Mouse (Mus musculus) liver, adult (tissue): ENCODE data around the gene Mettl7a1.

ENCODE experiments used
- GATA4 ChIP-seq: IDR thresholded peaks from 2 replicates; pipeline ENCODE4 v1.6.1; 2014; ENCODE audit warnings: mild to moderate bottlenecking, low read length; ENCODE audit not compliant: insufficient replicate concordance

Gene Mettl7a1

GRCm38 (mm10) chr15:100349496-100349895, 45.6 kb downstream of the Mettl7a1 start:
- no peak for TF ChIP-seq GATA4

DNA sequence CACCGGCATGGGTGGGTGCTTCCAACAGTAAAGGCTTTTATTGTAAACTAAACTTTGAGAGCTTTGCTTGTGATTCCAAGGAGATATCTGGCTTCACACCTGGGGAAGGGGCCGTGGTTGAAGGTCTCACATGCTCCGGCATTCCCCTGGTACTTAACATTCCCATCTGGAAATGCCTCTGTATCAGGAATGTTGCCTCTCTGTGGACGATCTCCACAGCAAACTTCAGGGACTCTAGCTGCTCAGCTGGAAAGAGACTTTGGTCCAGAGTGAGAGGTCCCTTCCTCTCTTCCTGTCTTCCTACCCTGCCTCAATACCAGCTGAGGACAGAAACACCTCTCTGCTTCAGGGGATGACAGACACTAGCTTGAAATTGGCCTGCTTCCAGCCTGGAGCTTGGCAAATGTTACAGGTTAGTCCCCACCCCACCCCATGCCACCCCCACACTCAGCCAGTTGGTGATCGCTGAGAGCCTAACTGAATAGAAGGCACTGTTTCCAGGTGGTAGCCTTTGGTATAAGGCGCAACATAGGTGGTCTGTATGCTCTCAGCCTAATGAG, 47.6 kb downstream of the Mettl7a1 start:
- TF ChIP-seq GATA4: no peak

- no peak for TF ChIP-seq GATA4
These were observed 48.8 kb downstream of the Mettl7a1 start, which contains the start of the genes Methig1 and Mettl7a2 for GRCm38 (mm10) chr15:100352711-100353250. Gene Methig1, plus strand, starts transcription at chr15:100353149. Gene Mettl7a2, plus strand, starts transcription at chr15:100353200.

DNA sequence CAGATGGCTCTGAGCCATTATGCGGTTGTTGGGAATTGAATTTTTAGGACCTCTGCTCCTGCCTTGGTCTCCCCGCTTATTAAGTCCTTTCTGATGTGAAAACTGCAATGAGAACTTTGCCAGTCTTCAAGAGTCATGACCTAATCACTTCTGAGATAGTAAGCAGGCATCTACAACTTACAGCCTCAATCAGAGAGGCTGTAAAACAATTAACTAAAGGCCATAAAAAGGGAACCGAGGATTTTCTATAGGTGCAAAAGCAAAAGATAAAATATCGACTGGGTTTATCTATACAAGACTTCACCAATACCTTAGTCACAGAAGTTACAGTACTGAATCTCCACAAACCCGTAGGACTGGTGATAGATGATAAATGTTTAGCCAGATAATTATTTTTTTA, 51.9 kb downstream of the Mettl7a1 start:
- no peak for TF ChIP-seq GATA4

DNA sequence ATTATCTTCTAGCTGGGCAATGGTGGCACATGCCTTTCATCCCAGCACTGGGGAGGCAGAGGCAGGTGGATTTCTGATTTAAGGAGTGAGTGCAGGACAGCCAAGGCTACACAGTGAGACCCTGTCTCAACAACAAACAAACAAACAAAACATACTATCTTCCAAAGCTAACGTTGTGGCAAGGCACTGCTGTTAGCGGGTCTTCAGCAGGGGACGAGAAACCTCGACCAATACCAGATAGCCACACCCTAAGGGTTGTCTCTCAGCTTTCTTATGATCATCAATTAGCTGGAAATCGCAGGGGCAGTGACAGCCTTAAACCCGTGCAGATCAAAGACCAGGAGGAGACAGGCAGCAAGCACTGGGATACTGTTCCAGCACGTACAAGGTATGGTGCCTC, 60.3 kb downstream of the Mettl7a1 start, which contains the start of gene Higd1c:
Gene Higd1c (plus strand): TSS at position 301 of the 400 bp plus-strand sequence.
- TF ChIP-seq GATA4: no peak

DNA sequence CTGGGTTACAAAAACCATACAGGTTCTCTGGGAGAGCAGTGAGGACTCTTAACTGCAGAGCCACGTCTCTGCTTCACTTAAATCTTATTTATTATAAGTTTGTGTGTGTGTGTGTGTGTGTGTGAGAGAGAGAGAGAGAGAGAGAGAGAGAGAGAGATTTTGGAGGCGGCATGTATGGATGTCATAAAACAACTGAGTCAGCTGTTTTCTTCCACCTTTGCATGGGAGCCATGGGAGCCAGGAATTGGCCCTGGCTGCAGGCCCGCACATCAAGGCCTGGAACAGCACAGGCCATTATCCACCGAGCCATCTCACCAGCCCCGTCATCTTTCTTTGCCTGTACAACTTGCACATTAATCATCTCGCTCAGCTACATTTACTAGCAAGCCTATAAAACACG, 63.2 kb downstream of the Mettl7a1 start:
- no peak for TF ChIP-seq GATA4

DNA sequence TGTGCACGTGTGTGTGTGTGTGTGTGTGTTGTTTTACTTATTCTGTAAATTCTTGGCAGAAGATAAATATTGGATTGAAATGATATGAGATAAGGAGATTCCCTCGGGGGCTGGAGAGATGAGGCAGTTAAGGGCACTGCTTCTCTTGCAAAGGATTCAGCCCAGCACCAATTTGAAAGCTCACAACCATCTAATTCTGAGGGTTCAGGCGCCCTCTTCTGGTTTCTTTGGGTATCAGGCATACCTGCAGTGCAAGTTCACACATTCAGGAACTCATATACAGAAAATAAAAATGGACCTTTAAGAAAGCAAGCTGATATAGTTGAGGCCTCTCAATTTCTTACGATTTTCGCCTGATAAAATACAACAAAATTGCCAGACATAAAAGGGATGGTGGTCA, 71.1 kb downstream of the Mettl7a1 start:
- TF ChIP-seq GATA4: no peak
